In the genomic region with DNA sequence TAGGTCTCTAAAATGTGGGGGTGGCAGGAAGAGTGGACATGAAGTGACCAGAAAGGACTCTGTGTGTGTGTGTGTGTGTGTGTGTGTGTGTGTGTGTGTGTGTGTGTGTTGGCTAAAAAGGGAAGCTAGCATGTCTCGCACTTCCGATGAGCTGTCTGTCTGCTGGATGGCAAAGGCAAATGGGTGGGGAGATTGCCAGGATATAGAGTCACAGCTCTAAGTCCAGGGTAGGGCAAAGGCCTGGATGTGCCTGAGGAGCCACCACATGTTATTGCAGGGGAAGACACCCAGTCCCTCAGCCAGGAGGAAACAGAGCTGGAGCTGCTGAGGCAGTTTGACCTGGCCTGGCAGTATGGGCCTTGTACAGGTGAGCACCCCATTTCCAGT, we compare ENCODE assay signal across 8 mouse cellular contexts. TPM values are rescaled to one million over a fixed set of nuclear protein-coding genes. Genes with fewer than 3 reads are reported as not detected.
DNase-seq lines count a peak whose midpoint lies in the region; ATAC-seq lines count a peak whose summit lies in the region.

No protein-coding gene starts in this region.

- H3K4me1 ChIP-seq in limb, embryonic 12.5 days (replicated peaks): peaks cover 26% of the 10 kb centered on the region
- H3K4me1 ChIP-seq in neural tube, embryonic 12.5 days: peaks cover 6% of the 10 kb centered on the region

- no peaks in the 10 kb centered on the region for H3K9me3 ChIP-seq in limb, embryonic 12.5 days
- no peaks in the 10 kb centered on the region for H3K9me3 ChIP-seq in neural tube, embryonic 12.5 days

- H3K4me2 ChIP-seq in limb, embryonic 12.5 days: peak overlapping the region; percentile 92
- peak overlapping the region; percentile 84 for H3K4me2 ChIP-seq in neural tube, embryonic 12.5 days (replicated peaks)

- H3K4me3 ChIP-seq in limb, embryonic 12.5 days (replicated peaks): peak overlapping the region; percentile 61
- peak overlapping the region; percentile 46 for H3K4me3 ChIP-seq in neural tube, embryonic 12.5 days

- peak overlapping the region; percentile 66; the same call in 1 of the 2 replicates for H3K27ac ChIP-seq in limb, embryonic 12.5 days
- H3K27ac ChIP-seq in neural tube, embryonic 12.5 days: peak overlapping the region; percentile 15; the same call in 1 of the 2 replicates

- intact Hi-C loops in gastrocnemius, postnatal 36 days (cut with DNase I): no loop called here

- WGBS in limb, embryonic 12.5 days: 73% methylated on average over 2 of the region's 2 CpGs
- 53% methylated on average over 2 of the region's 2 CpGs for WGBS in neural tube, embryonic 12.5 days

- no peaks in the 10 kb centered on the region for H3K36me3 ChIP-seq in limb, embryonic 12.5 days
- H3K36me3 ChIP-seq in neural tube, embryonic 12.5 days: no peaks in the 10 kb centered on the region

- DNase-seq in gastrocnemius, adult 18-20 months (ENCODE audit: low spot score): peak; percentile 66
- DNase-seq in gastrocnemius, postnatal 36 days: no peak
- DNase-seq in 3T3-L1 (ENCODE audit: low read depth, low spot score): peak; percentile 81
- DNase-seq in adrenal gland, adult 8-10 months: no peak
- DNase-seq in thymus, postnatal 10 days (ENCODE audit: low spot score in 2 of 2): no peak

- peaks cover 24% of the 10 kb centered on the region for H3K27me3 ChIP-seq in limb, embryonic 12.5 days
- H3K27me3 ChIP-seq in neural tube, embryonic 12.5 days (replicated peaks): peaks cover 6% of the 10 kb centered on the region

- H3K9ac ChIP-seq in limb, embryonic 12.5 days (replicated peaks): peak overlapping the region; percentile 71
- peak overlapping the region; percentile 68 for H3K9ac ChIP-seq in neural tube, embryonic 12.5 days

- peak; percentile 14; the same call in 1 of the 2 replicates for ATAC-seq in erythroblast, adult 5-6 weeks (replicated peaks; ENCODE audit: low FRiP score, poor library complexity, severe bottlenecking)
- ATAC-seq in limb, embryonic 12.5 days (ENCODE audit: insufficient number of reproducible peaks, insufficient read depth, low FRiP score, low TSS enrichment, low read depth): no peak
- ATAC-seq in neural tube, embryonic 12.5 days (ENCODE audit: low FRiP score, low read depth): no peak

RNA-seq across cellular contexts. Expression of gene Pold4, which starts 0.5 kb away (rescaled TPM):
- 10 to 100 TPM; 16.3 to 17.8 TPM for total RNA-seq in gastrocnemius, adult 18-20 months (2021)
- total RNA-seq in gastrocnemius, postnatal 36 days (2021): 10 to 100 TPM; 16.0 to 21.1 TPM
- total RNA-seq in erythroblast, adult 5-6 weeks (2015; ENCODE audit: low replicate concordance): 23.6 and 25.4 TPM in 2 replicates
- 8.8 and 30.3 TPM in 2 replicates for total RNA-seq in erythroblast, adult 5-6 weeks (2017; ENCODE audit: low replicate concordance)
- polyA plus RNA-seq in limb, embryonic 12.5 days (2016; fragmentation: Nextera tagmentation; extraction: Ambion mirVana): 13.8 and 16.2 TPM in 2 replicates
- 18.7 and 19.8 TPM in 2 replicates for polyA plus RNA-seq in neural tube, embryonic 12.5 days (2016; fragmentation: Nextera tagmentation; extraction: Ambion mirVana)
- 10 to 100 TPM; 39.0 to 53.5 (median 52.4) TPM for total RNA-seq in adrenal gland, adult 8-10 months (2022)

RNA-seq across cellular contexts. Expression of gene AC109138.7, which starts 18.0 kb away (rescaled TPM):
- total RNA-seq in gastrocnemius, adult 18-20 months (2021): not detected
- total RNA-seq in gastrocnemius, postnatal 36 days (2021): not detected
- not detected in 2 replicates for total RNA-seq in erythroblast, adult 5-6 weeks (2015; ENCODE audit: low replicate concordance)
- total RNA-seq in erythroblast, adult 5-6 weeks (2017; ENCODE audit: low replicate concordance): not detected in 2 replicates
- not detected in 2 replicates for polyA plus RNA-seq in limb, embryonic 12.5 days (2016; fragmentation: Nextera tagmentation; extraction: Ambion mirVana)
- polyA plus RNA-seq in neural tube, embryonic 12.5 days (2016; fragmentation: Nextera tagmentation; extraction: Ambion mirVana): not detected in 2 replicates
- total RNA-seq in adrenal gland, adult 8-10 months (2022): not detected

RNA-seq across cellular contexts. Expression of gene Clcf1, which starts 18.1 kb away (rescaled TPM):
- under 1 TPM; 0.34 to 0.47 TPM for total RNA-seq in gastrocnemius, adult 18-20 months (2021)
- total RNA-seq in gastrocnemius, postnatal 36 days (2021): under 1 TPM; 0.52 to 0.61 TPM
- total RNA-seq in erythroblast, adult 5-6 weeks (2015; ENCODE audit: low replicate concordance): 0.38 TPM in 1 of 2 replicates, not detected in the other
- total RNA-seq in erythroblast, adult 5-6 weeks (2017; ENCODE audit: low replicate concordance): not detected in 2 replicates
- 8.6 and 9.1 TPM in 2 replicates for polyA plus RNA-seq in limb, embryonic 12.5 days (2016; fragmentation: Nextera tagmentation; extraction: Ambion mirVana)
- 0.87 and 0.95 TPM in 2 replicates for polyA plus RNA-seq in neural tube, embryonic 12.5 days (2016; fragmentation: Nextera tagmentation; extraction: Ambion mirVana)
- 10 to 100 TPM in 1 of 4 experiments, 1 to 10 TPM in 3; 4.5 to 14.4 (median 7.6) TPM for total RNA-seq in adrenal gland, adult 8-10 months (2022)

RNA-seq across cellular contexts. Expression of gene Rad9a, which starts 30.7 kb away (rescaled TPM):
- total RNA-seq in gastrocnemius, adult 18-20 months (2021): 1 to 10 TPM; 2.6 to 2.8 TPM
- total RNA-seq in gastrocnemius, postnatal 36 days (2021): 1 to 10 TPM; 2.3 to 2.9 TPM
- 12.7 and 23.2 TPM in 2 replicates for total RNA-seq in erythroblast, adult 5-6 weeks (2015; ENCODE audit: low replicate concordance)
- total RNA-seq in erythroblast, adult 5-6 weeks (2017; ENCODE audit: low replicate concordance): 9.1 and 15.7 TPM in 2 replicates
- polyA plus RNA-seq in limb, embryonic 12.5 days (2016; fragmentation: Nextera tagmentation; extraction: Ambion mirVana): 38.4 and 44.9 TPM in 2 replicates
- polyA plus RNA-seq in neural tube, embryonic 12.5 days (2016; fragmentation: Nextera tagmentation; extraction: Ambion mirVana): 25.9 and 34.0 TPM in 2 replicates
- total RNA-seq in adrenal gland, adult 8-10 months (2022): 10 to 100 TPM in 3 of 4 experiments, 1 to 10 TPM in 1; 8.7 to 14.3 (median 11.9) TPM

RNA-seq across cellular contexts. Expression of gene Ssh3, which starts 36.8 kb away (rescaled TPM):
- total RNA-seq in gastrocnemius, adult 18-20 months (2021): 1 to 10 TPM; 2.8 to 3.4 TPM
- 1 to 10 TPM; 2.4 to 3.0 TPM for total RNA-seq in gastrocnemius, postnatal 36 days (2021)
- total RNA-seq in erythroblast, adult 5-6 weeks (2015; ENCODE audit: low replicate concordance): 0.42 and 3.8 TPM in 2 replicates
- 3.0 and 3.2 TPM in 2 replicates for total RNA-seq in erythroblast, adult 5-6 weeks (2017; ENCODE audit: low replicate concordance)
- 9.1 and 11.6 TPM in 2 replicates for polyA plus RNA-seq in limb, embryonic 12.5 days (2016; fragmentation: Nextera tagmentation; extraction: Ambion mirVana)
- polyA plus RNA-seq in neural tube, embryonic 12.5 days (2016; fragmentation: Nextera tagmentation; extraction: Ambion mirVana): 5.9 and 7.0 TPM in 2 replicates
- 10 to 100 TPM; 30.8 to 55.1 (median 46.6) TPM for total RNA-seq in adrenal gland, adult 8-10 months (2022)

Comparison
In these comparisons a context has a peak if more than half of its experiments do, and no peak if none do; other contexts are left out.
1. DNase-seq: peak in gastrocnemius, adult 18-20 months (single experiment) and 3T3-L1 (single experiment); none in gastrocnemius, postnatal 36 days (0 of 2), adrenal gland, adult 8-10 months (single experiment) and thymus, postnatal 10 days (0 of 2).